ENCODE assay signal across 28 mouse cellular contexts in the genomic region with DNA sequence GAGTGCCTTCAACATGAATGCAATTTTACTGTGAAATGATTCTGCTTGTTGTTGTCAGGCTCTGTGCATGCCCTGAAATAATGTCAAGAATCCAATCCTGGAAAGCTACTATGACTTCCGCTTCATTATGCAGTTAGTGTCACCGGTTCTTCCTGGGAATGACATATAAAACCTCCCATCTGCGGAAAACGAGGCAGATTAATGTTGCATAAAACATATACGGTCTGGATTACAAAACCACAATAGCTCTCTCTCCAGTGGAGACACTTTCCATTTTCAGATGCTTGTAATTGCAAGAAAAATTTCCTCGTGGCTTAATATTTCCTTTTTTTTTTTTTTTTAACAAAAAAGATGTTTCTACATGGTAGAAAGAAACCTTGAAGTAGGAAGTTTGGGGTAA.
A peak's percentile ranks its signal among the peaks of the same experiment; 100 is the strongest.
DNase-seq lines count a peak whose midpoint lies in the region; ATAC-seq and TF ChIP-seq lines count a peak whose summit lies in the region.
"Had no signal": no experiment of that assay in that cellular context is flagged by ENCODE, and none has a peak within 500 bp of the region (broad histone marks: within the 10 kb centered on the region; RNA-seq: fewer than 3 reads in every experiment).

No protein-coding gene starts in this region.

- TF ChIP-seq CTCF in kidney, adult 2 months (conservative IDR thresholded peaks at IDR 0.05; ENCODE audit: insufficient read depth, insufficient read length, low read depth, low read length) = no peak
- no peak for TF ChIP-seq CTCF in layer of hippocampus, adult 2 months (conservative IDR thresholded peaks at IDR 0.05)

- TF ChIP-seq POLR2A in kidney, adult 2 months (IDR thresholded peaks at IDR 0.05; ENCODE audit: low read depth, low read length) = no peak

- H3K9ac ChIP-seq in hindbrain, embryonic 16.5 days (ENCODE audit: low read depth, low read length) = no peak overlapping the region
- H3K9ac ChIP-seq: embryonic facial prominence, embryonic 13.5 days; forebrain, embryonic 15.5 days; liver, embryonic 12.5 days; liver, postnatal 0 days had no signal

- intact Hi-C loops in left cerebral cortex, postnatal 25 days (cut with DNase I) = no loop called here

- no peak overlapping the region for H3K4me2 ChIP-seq in hindbrain, embryonic 16.5 days (ENCODE audit: low read length)
- H3K4me2 ChIP-seq: embryonic facial prominence, embryonic 13.5 days; forebrain, embryonic 15.5 days; heart, embryonic 11.5 days; liver, embryonic 12.5 days had no signal

- DNase-seq in kidney, adult 2 months = peak; percentile 6
- no peak for DNase-seq in kidney, postnatal 4 days
- no peak for DNase-seq in layer of hippocampus, adult 2 months (ENCODE audit: low spot score in 2 of 2)
- DNase-seq in layer of hippocampus, postnatal 10 days (ENCODE audit: low spot score in 2 of 2) = no peak
- no peak for DNase-seq in cerebellum, adult 11 months
- no peak for DNase-seq in left cerebral cortex, postnatal 25 days (ENCODE audit: low spot score in 2 of 2)
- DNase-seq: adrenal gland, postnatal 14 days; cerebellum, adult 18-20 months; cerebellum, postnatal 10 days; gastrocnemius, postnatal 25 days; heart, adult 18-20 months; heart, postnatal 36 days; kidney, adult 11 months; left cerebral cortex, postnatal 4 days; liver, postnatal 0 days; lung, postnatal 36 days; midbrain, embryonic 14.5 days; thymus, adult 2 months; thymus, postnatal 4 days had no signal

- no peak overlapping the region for H3K4me3 ChIP-seq in kidney, adult 2 months (ENCODE audit: insufficient read depth, low read depth, low read length)
- H3K4me3 ChIP-seq in layer of hippocampus, adult 2 months = no peak overlapping the region
- no peak overlapping the region for H3K4me3 ChIP-seq in hindbrain, embryonic 16.5 days (ENCODE audit: low read length)
- H3K4me3 ChIP-seq: embryonic facial prominence, embryonic 13.5 days; forebrain, embryonic 10.5 days; forebrain, embryonic 15.5 days; left cerebral cortex, adult 2 months; liver, embryonic 12.5 days had no signal

- 0 out of 2 replicates have a peak, but pooled peaks have one; percentile 6 for ATAC-seq in hindbrain, embryonic 16.5 days
- ATAC-seq: CD4-positive, CD25-positive, alpha-beta regulatory T cell, adult 4 months; forebrain, embryonic 15.5 days; inflammation-experienced regulatory T-cells, adult 6 months; liver, embryonic 12.5 days; liver, postnatal 0 days had no signal

- no peaks in the 10 kb centered on the region; the same call in 1 of the 2 replicates for H3K4me1 ChIP-seq in kidney, adult 2 months (ENCODE audit: control insufficient read depth, insufficient read depth, low read length)
- peaks cover 6% of the 10 kb centered on the region; the same call in 1 of the 2 replicates for H3K4me1 ChIP-seq in hindbrain, embryonic 16.5 days (ENCODE audit: control insufficient read depth, insufficient read depth, low read depth, low read length)
- H3K4me1 ChIP-seq: embryonic facial prominence, embryonic 13.5 days; liver, embryonic 12.5 days had no signal

- WGBS in kidney, adult 2 months = 14% methylated on average over 6 of the region's 6 CpGs
- WGBS in hindbrain, embryonic 16.5 days = 41% methylated on average over 6 of the region's 6 CpGs

- no peaks in the 10 kb centered on the region for H3K36me3 ChIP-seq in kidney, adult 2 months (ENCODE audit: control insufficient read depth, insufficient read depth, low read length)
- H3K36me3 ChIP-seq in hindbrain, embryonic 16.5 days (ENCODE audit: control insufficient read depth, insufficient read depth, low read length) = no peaks in the 10 kb centered on the region
- H3K36me3 ChIP-seq: embryonic facial prominence, embryonic 13.5 days; forebrain, embryonic 10.5 days; forebrain, embryonic 15.5 days; liver, embryonic 12.5 days had no signal

- H3K27ac ChIP-seq in kidney, adult 2 months (ENCODE audit: insufficient read depth, low read depth, low read length) = peak overlapping the region; percentile 38; the same call in 1 of the 2 replicates
- H3K27ac ChIP-seq in layer of hippocampus, adult 2 months = peak overlapping the region; percentile 49; the same call in 1 of the 2 replicates
- H3K27ac ChIP-seq in hindbrain, embryonic 16.5 days (ENCODE audit: low read depth, low read length) = no peak overlapping the region
- H3K27ac ChIP-seq: embryonic facial prominence, embryonic 13.5 days; forebrain, embryonic 10.5 days; forebrain, embryonic 15.5 days; left cerebral cortex, adult 2 months; liver, embryonic 12.5 days had no signal

- no peaks in the 10 kb centered on the region for H3K9me3 ChIP-seq in hindbrain, embryonic 16.5 days (ENCODE audit: control insufficient read depth, low read length)
- H3K9me3 ChIP-seq: embryonic facial prominence, embryonic 13.5 days; forebrain, embryonic 10.5 days; forebrain, embryonic 15.5 days; liver, embryonic 12.5 days had no signal

- H3K27me3 ChIP-seq in kidney, adult 2 months (replicated peaks; ENCODE audit: control insufficient read depth, insufficient read depth, low read length) = no peaks in the 10 kb centered on the region
- no peaks in the 10 kb centered on the region for H3K27me3 ChIP-seq in hindbrain, embryonic 16.5 days (replicated peaks; ENCODE audit: control insufficient read depth, insufficient read depth, low read length)
- H3K27me3 ChIP-seq: embryonic facial prominence, embryonic 13.5 days; forebrain, embryonic 15.5 days; liver, embryonic 12.5 days had no signal
